Mouse (Mus musculus) T-cell, adult 2 months (primary cell): ENCODE data around the gene Rassf8.

ENCODE experiments used
- DNase-seq: peaks from one replicate; pipeline ENCODE4 v3.0.0; 2022; ENCODE audit warnings: low spot score

Rassf8 gene

DNA sequence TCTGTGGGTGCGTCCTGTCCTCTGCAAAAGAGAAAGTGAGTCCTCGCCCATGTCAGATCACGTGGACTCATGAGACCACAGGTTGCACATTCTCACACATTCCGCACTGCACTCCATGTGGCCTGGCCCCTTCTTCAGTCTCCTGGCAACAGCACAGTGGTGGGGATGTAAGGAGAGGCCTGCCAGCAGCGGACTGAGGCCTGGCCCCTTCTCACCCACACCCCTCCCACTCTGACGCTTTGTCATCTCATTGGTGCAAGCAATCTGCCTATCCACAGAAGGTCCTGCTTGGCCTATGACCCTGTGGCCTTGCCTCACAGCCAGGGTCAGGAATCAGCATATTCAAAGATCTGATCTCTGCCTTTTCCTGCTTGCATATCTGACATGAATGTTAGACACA is 76.6 kb downstream of the Rassf8 start:
- no peak for DNase-seq

DNA sequence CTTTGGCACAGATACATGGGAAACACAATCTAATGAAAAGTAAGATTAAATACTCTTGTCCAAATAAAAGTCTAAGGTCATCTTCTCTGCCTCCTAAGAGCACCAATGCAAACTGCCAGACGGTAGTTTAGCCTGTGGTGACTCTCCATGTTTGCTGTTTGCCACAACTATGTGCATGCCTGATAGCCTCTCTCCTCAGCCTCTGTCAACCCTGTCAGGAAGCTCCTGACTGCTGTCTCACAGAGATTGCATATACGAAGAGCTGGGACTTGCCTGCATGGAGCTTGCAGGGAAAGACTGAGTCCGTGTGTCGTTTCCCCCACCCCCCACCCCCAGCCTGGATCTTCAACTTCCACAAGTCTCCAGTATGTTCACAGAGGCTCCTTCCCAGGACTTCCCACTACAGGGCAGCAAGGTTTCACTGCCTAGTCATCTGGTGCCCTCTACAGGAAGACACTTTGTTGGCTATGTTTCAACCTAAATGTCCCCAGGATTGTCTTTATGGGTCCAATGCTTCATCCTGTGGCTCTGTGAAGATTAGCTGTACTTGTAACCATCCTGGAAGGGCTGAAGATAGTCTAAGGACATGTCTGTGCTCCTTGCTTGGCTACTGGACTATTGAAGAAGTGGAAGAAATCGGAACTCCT is 77.2 kb downstream of the Rassf8 start:
- DNase-seq: no peak

DNA sequence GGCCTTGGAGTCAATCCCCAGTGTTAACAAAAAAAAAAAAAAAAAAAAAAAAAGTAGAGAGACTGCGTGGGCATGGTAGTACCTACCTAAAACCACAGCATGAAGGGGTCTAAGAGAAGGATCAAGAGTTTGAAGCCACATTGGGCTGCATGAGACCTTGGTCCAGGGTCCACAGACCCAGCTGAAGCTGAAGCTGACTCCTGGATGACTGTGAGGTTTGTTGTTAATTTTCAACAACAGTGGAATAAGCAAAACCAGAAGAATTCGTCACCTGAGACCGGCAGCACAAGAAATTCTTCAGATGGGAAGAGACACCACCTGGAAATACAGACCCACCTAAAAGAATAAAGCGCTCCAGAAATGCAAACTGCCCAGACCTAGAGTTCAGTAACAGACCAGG is 79.8 kb downstream of the Rassf8 start:
- DNase-seq: no peak

DNA sequence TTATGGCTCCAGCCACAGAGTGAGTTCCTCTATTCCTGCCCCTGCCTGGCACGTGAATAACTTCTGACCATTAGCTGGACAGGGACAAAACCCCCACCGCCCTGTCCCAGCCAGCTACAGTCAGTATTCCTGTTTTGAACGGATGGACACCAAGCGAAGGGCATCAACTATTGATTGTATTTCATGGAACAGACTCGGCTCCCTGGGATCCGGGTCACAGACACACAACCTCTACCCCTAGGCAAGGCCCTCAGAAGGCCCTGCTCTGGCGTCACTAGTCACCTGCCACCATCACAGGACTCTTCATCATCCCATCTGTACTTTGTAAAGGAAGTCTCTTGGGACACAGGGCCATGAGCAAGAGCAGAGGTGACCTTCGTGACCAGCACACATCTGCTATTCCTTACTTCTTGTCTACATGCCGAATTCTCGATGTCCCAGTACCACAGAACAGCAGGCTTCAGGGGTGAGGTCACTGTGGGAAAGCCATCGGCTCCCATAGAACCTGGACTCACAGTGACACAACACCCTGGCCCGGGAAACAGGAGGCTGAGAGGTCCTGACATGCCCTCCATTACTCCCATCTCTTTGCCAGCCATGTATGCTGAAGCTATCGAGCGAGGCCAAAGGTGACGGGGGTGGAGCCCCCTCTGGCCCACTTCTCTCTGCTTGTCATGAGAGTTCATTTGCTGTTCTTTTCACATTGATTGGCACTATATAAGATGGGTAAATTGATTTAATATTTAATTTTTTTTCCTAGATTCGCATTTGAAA is 82.7 kb downstream of the Rassf8 start:
- no peak for DNase-seq

DNA sequence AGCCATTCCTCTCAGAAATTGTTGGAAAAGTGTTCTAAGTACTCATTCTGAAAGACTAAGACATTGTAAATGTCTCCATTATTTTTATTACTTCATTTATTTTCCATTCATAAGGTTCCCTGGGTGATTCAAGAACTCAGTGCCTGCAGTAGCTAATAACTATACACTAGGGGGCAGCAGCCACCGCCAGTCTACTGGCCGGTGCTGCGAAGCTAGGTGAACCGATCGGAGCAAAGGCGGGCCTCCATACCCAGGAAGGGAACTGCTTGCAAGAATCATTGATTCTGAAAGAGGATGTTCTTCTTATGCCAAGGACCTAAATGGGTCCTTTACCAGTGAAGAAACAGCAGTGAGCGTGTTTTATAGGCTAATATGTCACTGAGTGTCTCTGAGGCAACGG is 83.6 kb downstream of the Rassf8 start:
- peak; percentile 78 for DNase-seq

DNA sequence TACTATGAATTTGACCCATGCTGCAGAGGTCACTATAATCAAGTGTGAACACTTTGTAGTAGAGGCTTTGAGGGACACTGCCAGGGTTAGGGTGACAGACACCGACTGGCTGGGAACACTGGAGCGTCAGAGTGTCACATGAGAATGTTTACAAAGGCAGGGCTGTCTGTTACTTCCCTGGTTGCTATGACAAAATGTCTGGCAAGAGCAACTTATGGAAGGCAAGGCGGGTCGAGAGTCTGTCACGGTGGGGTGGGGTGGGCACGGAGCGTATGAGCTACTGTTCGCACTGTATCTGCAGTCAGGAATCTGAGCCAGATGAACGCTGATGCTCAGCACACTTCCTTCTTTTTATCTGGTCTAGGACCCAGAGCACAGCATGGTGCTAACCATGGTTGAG is 84.1 kb downstream of the Rassf8 start:
- DNase-seq: no peak

DNA sequence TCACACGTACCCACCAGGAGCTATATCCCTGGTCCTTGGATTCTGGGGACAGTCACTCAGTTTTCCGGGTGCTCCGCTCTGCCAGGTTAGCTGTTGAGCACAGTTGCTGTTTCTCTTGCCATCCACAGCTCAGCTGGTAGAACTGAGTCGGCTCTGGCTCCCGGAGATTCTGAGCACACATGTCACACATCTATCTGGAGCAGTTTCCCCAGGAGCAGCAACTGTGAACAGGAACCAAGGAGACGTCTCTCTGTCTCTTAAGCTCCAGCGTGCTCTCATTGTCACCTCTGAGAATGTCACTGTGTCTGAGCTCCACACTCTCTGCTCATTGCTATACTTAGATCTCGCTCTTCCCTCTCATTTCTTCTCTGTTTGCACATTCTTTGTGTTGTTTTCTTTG is 86.4 kb downstream of the Rassf8 start:
- DNase-seq: no peak

DNA sequence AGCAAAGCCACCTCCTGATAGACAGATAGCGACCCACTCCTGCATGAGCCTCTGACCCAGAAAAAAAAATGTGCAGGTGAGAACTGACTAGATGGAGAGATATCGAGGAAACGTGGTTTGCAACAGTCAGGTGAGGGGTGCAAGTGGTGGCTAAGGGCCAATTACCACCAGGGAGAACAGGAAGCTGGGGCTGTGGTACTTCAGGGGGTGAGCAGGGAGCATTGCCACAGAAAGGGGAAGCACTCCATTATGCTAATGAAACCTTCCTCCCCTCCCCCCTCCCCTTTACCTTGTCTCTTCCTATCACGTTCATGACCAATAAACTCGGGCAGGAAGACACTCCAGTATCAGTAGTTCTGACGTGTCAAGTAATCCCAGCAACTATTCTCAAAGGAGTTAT is 88.8 kb downstream of the Rassf8 start:
- DNase-seq: no peak

DNA sequence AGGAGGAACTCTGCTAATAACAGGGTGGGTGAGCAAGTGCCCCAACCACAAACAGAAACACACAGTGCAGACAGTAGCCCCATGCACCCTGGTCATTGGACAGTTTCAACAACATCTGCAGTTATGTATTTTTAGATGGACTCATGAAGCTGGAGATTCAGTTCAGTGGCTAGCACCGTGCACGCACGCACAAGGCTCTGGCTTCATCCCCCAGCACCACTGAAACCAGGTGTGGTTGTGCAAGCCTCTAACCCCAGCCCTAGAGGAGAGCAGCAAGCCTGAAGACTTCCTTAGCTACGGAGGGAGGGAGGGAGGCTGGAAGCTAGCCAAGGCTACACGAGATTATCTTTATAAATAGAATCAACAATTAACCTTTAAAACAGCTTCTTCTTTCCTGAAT is 99.1 kb downstream of the Rassf8 start:
- DNase-seq: no peak

DNA sequence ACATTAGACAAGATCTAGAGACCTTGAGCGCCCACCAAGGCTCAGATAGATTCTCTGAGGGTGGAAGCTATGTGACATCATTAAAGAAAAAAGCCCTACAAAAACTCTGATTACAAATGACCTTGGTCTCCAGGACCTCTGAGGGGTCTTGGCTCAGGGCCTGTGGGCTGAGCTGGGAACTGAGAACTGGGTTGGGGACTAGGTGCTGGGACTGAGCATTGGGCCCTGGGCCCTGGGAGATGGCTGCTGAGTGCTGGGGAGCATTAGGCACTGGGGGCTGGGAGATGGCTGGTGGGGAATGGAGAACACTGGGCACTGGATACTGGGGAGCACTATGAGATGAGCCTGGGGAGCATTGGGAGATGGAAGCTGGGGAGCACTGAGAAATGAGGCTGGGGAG is 99.5 kb downstream of the Rassf8 start:
- no peak for DNase-seq

DNA sequence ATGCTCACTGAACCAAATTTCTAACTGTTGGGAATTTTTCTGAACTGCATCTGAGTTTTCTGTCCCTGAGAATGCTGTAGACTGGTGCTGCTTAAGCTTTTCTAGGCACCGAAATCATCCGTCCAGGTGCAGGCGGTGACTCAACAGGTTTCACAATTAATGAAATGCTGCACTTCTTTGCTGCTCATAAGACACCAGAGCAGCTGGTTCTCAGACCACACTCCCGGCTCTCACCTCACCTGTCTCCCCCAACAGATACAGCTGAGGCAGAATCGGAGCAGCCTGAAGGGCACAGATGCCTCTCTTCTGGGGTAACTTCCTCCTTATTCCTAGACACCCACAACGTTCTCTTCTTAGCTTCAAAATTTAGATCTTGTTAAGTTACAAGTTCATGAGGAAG is 100.4 kb downstream of the Rassf8 start:
- DNase-seq: no peak

DNA sequence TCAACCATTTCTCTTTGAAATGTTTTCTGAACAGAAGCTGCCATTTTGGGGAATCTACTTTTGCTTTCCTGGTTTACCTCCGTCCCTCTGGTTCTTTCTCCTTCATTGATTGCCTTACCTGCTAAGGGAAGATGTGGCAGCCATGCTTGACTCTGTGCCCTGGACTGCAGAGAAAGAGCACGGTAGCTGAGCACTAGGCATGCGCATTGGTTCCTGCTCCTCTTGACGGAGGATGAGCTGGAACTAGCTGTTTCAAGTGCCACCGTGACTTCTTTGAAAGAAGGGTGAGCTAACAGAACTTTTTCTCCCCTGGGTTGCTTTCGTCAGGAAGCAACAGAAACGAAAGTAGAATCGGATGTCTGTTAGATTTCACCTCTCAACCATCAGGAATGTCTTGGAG is 101.1 kb downstream of the Rassf8 start:
- no peak for DNase-seq

DNA sequence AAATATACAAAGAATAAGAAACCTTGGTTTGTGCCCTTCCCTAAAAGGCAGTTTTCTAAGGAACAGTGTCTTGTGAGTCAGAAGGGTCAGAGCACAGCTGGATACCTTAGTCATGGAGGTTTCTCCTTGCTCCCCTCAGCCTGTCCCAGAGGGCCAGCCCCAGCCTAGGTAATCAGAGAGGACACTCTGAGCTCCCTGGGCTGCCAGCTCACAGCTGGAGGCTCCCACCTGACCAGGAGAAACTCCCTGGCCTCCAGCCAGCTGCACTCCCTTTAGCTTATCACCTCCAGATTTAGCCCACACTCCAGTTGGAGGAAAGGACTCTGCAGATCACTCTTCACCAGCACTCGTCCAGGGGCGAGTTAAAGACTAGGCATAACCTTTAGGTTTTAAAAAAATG is 104.2 kb downstream of the Rassf8 start:
- no peak for DNase-seq

DNA sequence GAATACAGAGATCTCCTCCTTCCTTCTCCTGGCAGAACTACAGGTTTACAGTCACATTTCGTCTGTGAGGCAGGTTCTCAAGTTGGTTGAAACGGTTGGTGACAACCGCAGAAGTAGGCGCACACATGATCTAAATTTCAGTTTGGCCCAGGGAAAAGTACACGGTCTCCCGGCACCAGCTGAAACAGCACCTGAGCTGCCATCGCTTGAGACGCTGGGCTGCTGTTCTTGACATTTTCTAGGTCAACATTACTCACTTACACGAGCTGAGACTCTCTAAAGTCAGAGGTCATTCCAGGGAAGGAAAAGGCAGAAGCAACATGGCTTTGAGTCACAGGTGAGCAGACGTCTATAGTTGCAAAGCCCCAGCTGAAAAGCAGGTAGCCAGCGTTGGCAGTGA is 105.4 kb downstream of the Rassf8 start:
- no peak for DNase-seq

DNA sequence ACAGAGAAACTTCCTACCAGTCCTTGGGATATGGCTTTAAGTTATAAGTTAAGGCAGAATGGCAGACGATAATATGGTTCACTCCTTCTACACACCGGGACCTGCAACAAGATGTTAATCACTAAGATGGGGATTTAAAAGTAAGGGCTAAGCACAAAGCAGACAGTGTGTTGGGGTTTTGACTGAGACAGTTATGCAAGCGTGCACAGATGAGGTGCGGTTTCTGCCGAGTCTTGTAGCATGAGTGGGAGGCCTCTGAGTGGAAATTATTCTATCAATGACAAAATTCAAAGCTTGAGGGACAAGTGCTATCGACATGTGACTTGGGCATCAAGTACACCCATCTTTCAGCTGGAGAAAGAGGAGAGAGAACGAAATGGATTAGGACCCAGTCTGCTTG is 106.2 kb downstream of the Rassf8 start:
- no peak for DNase-seq

DNA sequence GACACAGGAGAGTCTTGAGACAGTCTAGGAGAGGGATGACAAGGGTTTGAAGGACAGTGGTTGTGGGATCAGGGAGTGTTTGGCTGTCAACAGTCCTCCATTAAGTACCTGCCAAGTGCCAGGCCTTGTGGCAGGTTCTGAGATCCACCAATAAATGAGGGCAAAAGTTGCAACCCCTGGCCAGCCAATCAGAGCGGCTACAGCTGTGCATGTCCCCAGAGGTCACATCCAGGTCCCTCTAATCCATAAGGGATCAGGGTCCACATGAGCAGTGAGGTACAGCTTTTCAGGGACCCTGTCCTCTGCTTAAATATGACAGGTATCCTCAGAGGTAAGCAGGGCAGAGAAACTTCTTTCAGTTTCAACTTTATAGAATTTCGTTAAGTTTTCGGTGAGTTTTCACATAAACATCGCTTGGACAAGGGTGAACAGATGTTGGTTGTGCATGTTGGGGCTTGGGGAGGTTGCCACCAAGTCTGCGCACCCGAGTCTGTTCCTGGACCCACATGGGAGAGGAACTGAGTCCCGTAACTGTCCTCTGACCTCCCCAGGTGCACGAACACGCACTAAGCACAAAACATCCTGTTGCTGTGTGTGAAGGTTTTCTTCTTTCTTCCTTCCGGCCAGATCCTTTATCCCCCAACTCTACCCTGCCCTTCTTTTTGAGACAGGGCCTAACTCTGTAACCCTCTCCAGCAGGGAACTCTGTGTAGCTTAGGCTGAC is 107.0 kb downstream of the Rassf8 start:
- DNase-seq: no peak

DNA sequence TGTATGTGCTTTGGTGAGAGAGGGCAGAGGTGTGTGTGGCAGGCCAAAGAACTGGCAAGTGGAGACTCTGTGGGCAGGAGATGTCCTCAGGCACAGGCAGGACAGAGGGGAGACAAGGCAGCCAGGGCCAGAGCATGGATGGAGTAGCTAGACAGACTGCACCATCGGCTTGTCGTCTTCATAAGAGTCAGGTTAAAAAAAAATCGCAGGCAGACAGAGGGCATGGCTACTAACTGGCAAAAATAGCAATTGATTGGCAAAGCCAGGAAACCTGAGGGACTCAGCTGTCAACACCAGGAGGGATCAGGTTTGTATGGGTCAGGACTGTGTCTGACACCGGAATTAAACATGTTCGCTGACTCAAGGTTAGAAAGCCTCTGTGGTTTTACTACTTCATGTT is 108.2 kb downstream of the Rassf8 start:
- DNase-seq: no peak

DNA sequence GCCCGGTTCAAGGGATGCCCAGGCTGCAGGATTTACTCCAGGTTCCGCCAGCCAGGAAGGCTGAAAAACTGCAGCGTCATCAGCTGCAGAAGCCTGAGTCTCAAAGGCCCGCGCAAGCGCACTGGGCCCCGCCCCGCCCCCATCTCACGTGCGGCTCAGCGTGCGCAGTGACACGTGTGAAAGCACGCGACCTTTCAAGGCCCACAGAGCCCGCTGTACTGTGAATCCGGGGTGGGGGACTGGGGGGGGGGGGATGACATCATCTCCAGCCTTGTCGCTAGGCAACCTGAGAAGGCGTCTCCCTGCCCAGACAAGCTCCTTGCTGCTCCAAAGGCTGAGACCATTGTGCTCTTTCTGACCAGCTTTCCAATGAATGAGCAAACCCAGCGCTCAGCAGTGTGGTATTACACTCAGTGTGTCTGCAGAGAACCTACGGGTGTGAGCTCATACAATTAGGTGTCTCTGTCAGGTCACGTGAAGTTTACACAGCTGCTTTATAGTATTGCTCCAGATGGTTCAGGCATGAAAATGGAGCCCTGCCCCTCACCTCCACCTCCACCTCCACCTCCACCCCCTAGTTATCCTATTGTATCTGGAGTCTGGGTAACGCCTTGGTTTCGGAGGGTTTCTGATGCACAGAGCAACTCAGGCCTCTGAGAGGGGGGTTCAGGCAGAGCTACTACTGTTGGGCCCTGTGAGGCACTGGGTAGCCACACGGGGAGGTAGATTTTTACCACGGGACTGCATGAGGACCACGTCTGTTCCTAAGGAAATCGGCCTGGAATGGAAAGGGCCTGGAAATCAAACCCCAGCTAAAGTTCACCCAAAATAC is 109.4 kb downstream of the Rassf8 start:
- peak; percentile 88 for DNase-seq

DNA sequence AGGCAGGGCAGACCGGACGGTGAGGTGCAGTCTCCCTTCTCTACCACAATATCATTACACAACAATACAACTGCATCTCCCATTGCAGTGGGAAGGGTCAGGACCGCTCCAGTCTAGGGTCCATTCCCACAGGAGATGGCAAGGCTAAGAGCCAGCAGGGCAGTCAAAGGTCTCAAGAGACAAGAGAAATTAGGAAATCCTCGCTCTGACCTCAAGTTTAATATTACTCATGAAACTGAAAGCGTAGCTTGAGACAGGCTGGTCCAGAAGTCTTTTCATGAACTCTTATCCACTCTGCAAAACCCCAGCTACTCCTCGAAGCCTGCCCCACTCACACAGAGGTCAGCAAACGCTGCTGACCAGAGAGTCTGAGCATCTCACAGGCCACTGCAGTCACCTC is 110.9 kb downstream of the Rassf8 start:
- DNase-seq: no peak

DNA sequence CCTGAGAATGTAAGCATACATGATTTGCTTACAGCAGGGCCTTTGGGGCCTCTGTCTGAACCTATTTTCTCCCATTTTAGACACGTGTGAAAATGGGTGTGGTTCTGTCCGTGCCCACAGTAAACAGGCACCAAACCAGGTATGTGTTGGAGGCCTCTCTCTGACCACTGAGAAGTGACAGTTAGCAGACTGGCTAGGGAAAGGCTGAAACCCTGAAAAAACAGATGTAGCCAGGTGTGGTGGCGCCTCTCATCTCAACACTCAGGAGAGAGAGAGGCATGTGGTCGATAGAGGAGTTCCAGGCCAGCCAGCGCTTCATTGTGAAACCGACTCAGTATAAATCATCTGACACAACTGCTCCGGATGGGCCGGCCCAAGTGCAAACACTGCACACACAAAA is 111.9 kb downstream of the Rassf8 start:
- DNase-seq: no peak

DNA sequence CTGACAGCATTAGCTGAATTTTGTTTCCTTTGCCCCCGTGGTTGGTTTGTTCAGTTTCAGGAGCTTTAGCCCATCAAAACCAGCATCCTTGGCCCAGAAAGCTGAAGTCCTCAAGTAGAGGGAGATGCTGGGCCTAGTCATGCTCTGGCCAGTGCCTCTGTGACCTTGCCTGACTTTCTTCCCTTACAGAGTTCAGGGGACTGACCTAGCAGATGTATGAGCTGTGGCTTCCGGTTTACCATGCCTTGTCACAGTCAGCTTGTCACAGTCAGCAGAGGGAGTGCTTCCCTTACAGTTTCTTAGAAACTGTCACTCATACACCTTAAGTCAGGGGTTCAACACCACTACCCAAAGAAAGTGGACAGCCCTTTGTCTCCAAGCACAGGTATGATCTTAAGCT is 113.8 kb downstream of the Rassf8 start:
- no peak for DNase-seq

DNA sequence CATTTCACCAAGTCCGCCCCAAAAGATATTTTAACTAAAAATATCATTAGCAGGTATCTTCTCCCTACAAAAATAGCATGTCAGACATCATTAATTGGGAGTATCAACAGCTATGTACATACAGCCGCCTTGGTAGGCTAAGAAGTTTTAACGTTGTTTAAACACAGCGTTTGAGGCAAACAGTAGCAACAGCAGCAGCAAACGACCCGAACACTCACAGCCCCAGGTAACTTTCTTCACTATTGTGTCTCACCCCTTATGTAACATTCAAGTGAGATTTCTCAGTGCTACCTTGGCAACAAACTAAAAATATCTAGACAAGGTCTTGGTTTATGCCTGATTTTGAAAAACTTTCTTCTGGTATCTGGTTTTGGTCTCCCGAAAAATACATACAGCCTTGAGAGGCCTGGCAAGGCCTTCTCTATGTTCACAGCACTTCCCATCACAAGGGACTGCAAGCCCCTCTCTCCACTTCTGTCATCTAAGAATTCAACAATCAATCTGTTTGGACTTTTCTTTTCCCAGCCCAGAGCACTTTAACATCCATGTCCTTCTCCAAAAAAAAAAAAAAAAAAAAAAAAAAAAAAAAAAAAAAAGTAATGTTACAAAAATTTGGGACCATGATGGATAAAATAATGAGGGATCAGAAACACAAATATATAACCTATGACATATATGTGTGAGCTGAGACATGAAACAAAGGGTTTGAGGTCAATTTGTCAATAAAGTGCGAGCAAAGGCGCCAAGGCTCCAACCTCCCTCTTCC is 115.1 kb downstream of the Rassf8 start:
- no peak for DNase-seq
